Comparison of ENCODE assay signal across 9 mouse cellular contexts in genomic region chr2:32884745-32885144, GRCm38 (mm10). TPM values are rescaled to one million over a fixed set of nuclear protein-coding genes. Genes with fewer than 3 reads are reported as not detected.
A peak's percentile ranks its signal among the peaks of the same experiment; 100 is the strongest.
DNase-seq lines count a peak whose midpoint lies in the region; ATAC-seq lines count a peak whose summit lies in the region.
"Had no signal": no experiment of that assay in that cellular context is flagged by ENCODE, and none has a peak within 500 bp of the region (broad histone marks: within the 10 kb centered on the region; RNA-seq: fewer than 3 reads in every experiment).

No protein-coding gene starts in this region.

- 37% methylated on average over 7 of the region's 7 CpGs for WGBS in hindbrain, embryonic 10.5 days
- 32% methylated on average over 7 of the region's 7 CpGs for WGBS in hindbrain, embryonic 16.5 days
- WGBS in neural tube, embryonic 12.5 days: 24% methylated on average over 7 of the region's 7 CpGs
- 14% methylated on average over 7 of the region's 7 CpGs for WGBS in kidney, embryonic 16.5 days

- no peaks in the 10 kb centered on the region for H3K36me3 ChIP-seq in hindbrain, embryonic 10.5 days
- no peaks in the 10 kb centered on the region for H3K36me3 ChIP-seq in hindbrain, embryonic 16.5 days (ENCODE audit: control insufficient read depth, insufficient read depth, low read length)
- no peaks in the 10 kb centered on the region for H3K36me3 ChIP-seq in neural tube, embryonic 12.5 days
- no peaks in the 10 kb centered on the region for H3K36me3 ChIP-seq in kidney, embryonic 16.5 days (ENCODE audit: insufficient read depth, low read length)

- DNase-seq in hindbrain, embryonic 10.5 days (ENCODE audit: low spot score): no peak
- no peak for DNase-seq in neural tube, embryonic 10.5 days (ENCODE audit: extremely low spot score, low spot score)
- DNase-seq in yolk sac, embryonic 10.5 days (ENCODE audit: low spot score): peak; percentile 33
- DNase-seq in ovary, postnatal 10 days (ENCODE audit: low spot score): no peak
- DNase-seq in layer of hippocampus, postnatal 25 days (ENCODE audit: extremely low spot score in 1 of 2, low spot score in 1 of 2): no peak
- DNase-seq: cerebellum, postnatal 10 days had no signal

- peaks cover 88% of the 10 kb centered on the region for H3K4me1 ChIP-seq in hindbrain, embryonic 10.5 days (replicated peaks)
- peaks cover 25% of the 10 kb centered on the region for H3K4me1 ChIP-seq in hindbrain, embryonic 16.5 days (ENCODE audit: control insufficient read depth, insufficient read depth, low read depth, low read length)
- peaks cover 65% of the 10 kb centered on the region for H3K4me1 ChIP-seq in neural tube, embryonic 12.5 days
- H3K4me1 ChIP-seq in kidney, embryonic 16.5 days (ENCODE audit: insufficient read depth, low read length): peaks cover 68% of the 10 kb centered on the region

- H3K9ac ChIP-seq in hindbrain, embryonic 16.5 days (ENCODE audit: low read depth, low read length): no peak overlapping the region; the same call in 1 of the 2 replicates
- no peak overlapping the region for H3K9ac ChIP-seq in neural tube, embryonic 12.5 days
- H3K9ac ChIP-seq in kidney, embryonic 16.5 days (replicated peaks; ENCODE audit: low read length): peak overlapping the region; percentile 18; the same call in 1 of the 2 replicates

- no peak overlapping the region for H3K4me3 ChIP-seq in hindbrain, embryonic 10.5 days
- no peak overlapping the region for H3K4me3 ChIP-seq in hindbrain, embryonic 16.5 days (ENCODE audit: low read length)
- H3K4me3 ChIP-seq in neural tube, embryonic 12.5 days: no peak overlapping the region
- no peak overlapping the region for H3K4me3 ChIP-seq in kidney, embryonic 16.5 days (ENCODE audit: low read length)

- H3K27ac ChIP-seq in hindbrain, embryonic 10.5 days: peak overlapping the region; percentile 73
- no peak overlapping the region for H3K27ac ChIP-seq in hindbrain, embryonic 16.5 days (ENCODE audit: low read depth, low read length)
- H3K27ac ChIP-seq in neural tube, embryonic 12.5 days: no peak overlapping the region
- peak overlapping the region; percentile 88 for H3K27ac ChIP-seq in kidney, embryonic 16.5 days (ENCODE audit: low read length)

- no peak overlapping the region for H3K4me2 ChIP-seq in hindbrain, embryonic 16.5 days (ENCODE audit: low read length)
- H3K4me2 ChIP-seq in neural tube, embryonic 12.5 days (replicated peaks): 0 out of 2 replicates have a peak overlapping the region, but pooled peaks have one; percentile 7
- H3K4me2 ChIP-seq in kidney, embryonic 16.5 days (replicated peaks; ENCODE audit: low read depth, low read length): peak overlapping the region; percentile 22

- no peaks in the 10 kb centered on the region for H3K9me3 ChIP-seq in hindbrain, embryonic 10.5 days
- no peaks in the 10 kb centered on the region for H3K9me3 ChIP-seq in hindbrain, embryonic 16.5 days (ENCODE audit: control insufficient read depth, low read length)
- H3K9me3 ChIP-seq in neural tube, embryonic 12.5 days: no peaks in the 10 kb centered on the region
- H3K9me3 ChIP-seq in kidney, embryonic 16.5 days (ENCODE audit: low read length): no peaks in the 10 kb centered on the region

- ATAC-seq in hindbrain, embryonic 16.5 days: no peak
- no peak for ATAC-seq in neural tube, embryonic 12.5 days (ENCODE audit: low FRiP score, low read depth)
- 0 out of 2 replicates have a peak, but pooled peaks have one; percentile 28 for ATAC-seq in kidney, embryonic 16.5 days (ENCODE audit: low FRiP score, low TSS enrichment)

- no peaks in the 10 kb centered on the region for H3K27me3 ChIP-seq in hindbrain, embryonic 10.5 days (ENCODE audit: insufficient read depth, poor library complexity, severe bottlenecking)
- no peaks in the 10 kb centered on the region for H3K27me3 ChIP-seq in hindbrain, embryonic 16.5 days (replicated peaks; ENCODE audit: control insufficient read depth, insufficient read depth, low read length)
- no peaks in the 10 kb centered on the region for H3K27me3 ChIP-seq in neural tube, embryonic 12.5 days (replicated peaks)
- no peaks in the 10 kb centered on the region for H3K27me3 ChIP-seq in kidney, embryonic 16.5 days (ENCODE audit: insufficient read depth, low read length)

RNA-seq across cellular contexts. Expression of gene Fam129b, which starts 8.8 kb away (rescaled TPM):
- 34.3 and 36.1 TPM in 2 replicates for polyA plus RNA-seq in hindbrain, embryonic 10.5 days (2016; fragmentation: Nextera tagmentation; extraction: Ambion mirVana)
- 31.7 and 37.0 TPM in 2 replicates for polyA plus RNA-seq in hindbrain, embryonic 16.5 days (2015; fragmentation: Nextera tagmentation; extraction: Ambion mirVana)
- 39.6 and 40.3 TPM in 2 replicates for polyA plus RNA-seq in neural tube, embryonic 12.5 days (2016; fragmentation: Nextera tagmentation; extraction: Ambion mirVana)
- 54.4 and 56.2 TPM in 2 replicates for polyA plus RNA-seq in kidney, embryonic 16.5 days (2015; fragmentation: Nextera tagmentation; extraction: Ambion mirVana)
- 10 to 100 TPM; 15.1 to 15.7 TPM for total RNA-seq in layer of hippocampus, postnatal 25 days (2021)

RNA-seq across cellular contexts. Expression of gene Stxbp1, which starts 37.7 kb away (rescaled TPM):
- 40.1 and 63.3 TPM in 2 replicates for polyA plus RNA-seq in hindbrain, embryonic 10.5 days (2016; fragmentation: Nextera tagmentation; extraction: Ambion mirVana)
- 357 and 362 TPM in 2 replicates for polyA plus RNA-seq in hindbrain, embryonic 16.5 days (2015; fragmentation: Nextera tagmentation; extraction: Ambion mirVana)
- polyA plus RNA-seq in neural tube, embryonic 12.5 days (2016; fragmentation: Nextera tagmentation; extraction: Ambion mirVana): 121 and 130 TPM in 2 replicates
- polyA plus RNA-seq in kidney, embryonic 16.5 days (2015; fragmentation: Nextera tagmentation; extraction: Ambion mirVana): 19.6 and 22.3 TPM in 2 replicates
- total RNA-seq in layer of hippocampus, postnatal 25 days (2021): 100 to 1,000 TPM; 596 to 606 TPM

Comparison
In these comparisons a context has a peak if more than half of its experiments do, and no peak if none do; other contexts are left out.
1. H3K27ac ChIP-seq: peak in hindbrain, embryonic 10.5 days (single experiment) and kidney, embryonic 16.5 days (single experiment); none in hindbrain, embryonic 16.5 days (single experiment) and neural tube, embryonic 12.5 days (single experiment).